Mouse (Mus musculus): Measurements from ENCODE around the gene Slc38a1. TPM values are rescaled to one million over a fixed set of nuclear protein-coding genes. Genes with fewer than 3 reads are reported as not detected.

The Slc38a1 gene
- total RNA-seq (2021), result 100 to 1,000 TPM; 111 to 116 TPM
- long read RNA-seq, experiment 1, full-length matches to known transcripts, result 52 of 86 reads
- long read RNA-seq, experiment 1, partial matches to known transcripts, result 9 of 86 reads
- long read RNA-seq, experiment 1, other reads (novel, unspliced or antisense), result 25 of 86 reads
- long read RNA-seq, experiment 2, full-length matches to known transcripts, result 35 of 59 reads
- long read RNA-seq, experiment 2, partial matches to known transcripts, result 22 of 59 reads
- long read RNA-seq, experiment 2, other reads (novel, unspliced or antisense), result 2 of 59 reads

DNA sequence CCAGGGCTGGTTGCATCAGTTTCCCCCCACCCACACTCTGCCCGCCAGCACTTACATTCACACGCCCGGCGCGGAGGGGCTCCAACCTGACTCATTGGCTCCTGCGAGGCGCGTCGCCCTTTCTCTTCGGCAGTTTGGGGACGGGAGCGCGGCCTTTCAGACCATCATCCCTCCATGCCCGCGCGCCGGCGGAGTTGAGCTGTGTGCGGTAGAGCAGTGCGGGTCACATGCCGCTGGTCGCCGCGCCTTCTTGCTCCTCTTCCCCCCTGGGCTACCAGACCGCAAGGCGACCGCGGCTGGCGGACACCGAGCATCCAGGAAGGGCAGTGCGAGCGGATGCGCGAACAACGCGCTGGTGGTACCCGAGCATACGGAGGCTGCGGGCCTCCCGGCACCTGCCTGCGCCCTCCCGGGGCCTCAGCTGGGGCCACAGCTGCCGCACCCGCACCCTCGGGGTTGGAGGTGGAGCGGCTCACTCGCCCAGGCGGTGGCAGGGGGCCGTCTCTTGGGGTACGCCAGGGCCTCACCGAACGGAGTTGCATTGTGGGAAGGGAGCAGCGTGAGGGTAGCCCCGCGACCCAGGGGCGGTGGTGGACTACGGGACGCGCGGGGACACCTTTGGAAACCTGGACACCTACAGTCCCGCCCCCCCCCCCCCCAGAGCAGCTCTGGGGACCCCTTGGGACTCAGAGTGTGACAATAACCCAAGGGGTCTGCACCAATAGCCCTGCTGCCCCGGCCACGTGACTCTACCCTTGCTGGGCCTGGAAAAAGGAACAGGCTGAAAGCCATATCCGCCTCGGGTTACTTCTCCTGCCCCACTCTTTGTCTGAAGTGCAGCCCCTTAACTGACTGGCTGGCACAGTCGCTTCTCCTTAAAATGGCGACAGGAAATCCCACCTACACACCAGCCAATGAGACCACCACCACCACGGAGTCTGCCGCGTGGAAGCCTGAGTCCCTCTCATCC lies at the start of gene Slc38a1:
Slc38a1 (minus strand) TSS at position 478 of the 970 bp plus-strand sequence.
- TF ChIP-seq CTCF (IDR thresholded peaks at IDR 0.05), result no peak
- peak within 1 kb of the TSS; percentile 84 for H3K4me3 ChIP-seq
- intact Hi-C loops (cut with DNase I), result loop anchor here (2.0 kb wide), 1 partner anchor 48 kb away; no protein-coding TSS in a partner anchor
- peak within 1 kb of the TSS; percentile 98 for H3K27ac ChIP-seq
- peak; percentile 53 to 60 for DNase-seq (ENCODE audit: extremely low spot score in 1 of 2, low spot score in 2 of 2)

DNA sequence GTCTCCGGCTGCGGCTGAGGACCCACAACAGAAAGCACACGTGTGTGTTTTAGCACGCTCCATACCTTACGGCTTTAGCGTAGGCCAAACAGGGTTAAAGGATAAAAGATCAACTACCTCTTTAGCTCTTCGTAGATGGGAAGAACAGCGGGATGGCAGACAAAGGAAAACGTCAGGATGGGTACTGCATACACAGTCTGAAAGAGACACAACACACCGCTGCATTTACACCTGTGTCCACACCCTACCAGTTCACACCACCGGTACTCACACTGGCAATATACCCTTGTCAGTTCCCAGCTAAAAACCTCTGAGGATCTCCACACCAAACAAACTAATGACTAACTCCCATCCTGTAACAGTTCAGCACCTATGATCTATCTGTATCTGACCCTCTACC lies 49.7 kb upstream of the Slc38a1 start:
- Histone ChIP-seq H3K27ac (peak overlapping the region; percentile 19; the same call in 1 of the 2 replicates), H3K4me3 (no peak overlapping the region)
- DNase-seq (ENCODE audit: extremely low spot score in 1 of 2, low spot score in 2 of 2), result no peak
- TF ChIP-seq CTCF (IDR thresholded peaks at IDR 0.05), result no peak
- intact Hi-C loops (cut with DNase I), result loop anchor here (10.0 kb wide), 1 partner anchor 442 kb away; no protein-coding TSS in a partner anchor

- DNase-seq (ENCODE audit: extremely low spot score in 1 of 2, low spot score in 2 of 2), result no peak
- intact Hi-C loops (cut with DNase I), result loop anchor here (2.0 to 10.0 kb wide), 2 partner anchors 49 to 443 kb away; partner anchors contain the start of gene Slc38a1
- no peak for TF ChIP-seq CTCF (IDR thresholded peaks at IDR 0.05)
- no peak overlapping the region for H3K4me3 ChIP-seq
- H3K27ac ChIP-seq, result no peak overlapping the region
Observed at GRCm38 (mm10) chr15:96691381-96691780, 48.7 kb upstream of the Slc38a1 start.

DNA sequence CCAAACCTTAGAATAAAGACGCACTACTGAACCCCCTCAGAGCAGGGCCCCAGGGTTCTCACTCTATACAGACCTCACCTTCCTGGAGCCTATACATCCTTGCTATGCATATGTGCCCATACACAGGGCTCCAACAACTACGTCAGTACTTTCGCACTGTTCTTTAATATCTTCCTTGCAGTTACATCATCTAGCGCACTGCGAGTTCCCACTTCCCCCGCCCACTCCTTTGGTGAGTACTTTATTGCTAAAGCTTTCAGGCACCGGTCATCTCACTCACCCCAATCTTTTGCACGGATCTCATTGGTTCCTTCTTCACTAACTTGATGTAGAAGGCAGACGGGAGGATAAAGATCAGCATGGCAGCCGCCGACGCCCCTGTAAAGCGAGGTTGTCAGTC lies 48.1 kb upstream of the Slc38a1 start:
- Histone ChIP-seq H3K27ac (no peak overlapping the region), H3K4me3 (no peak overlapping the region)
- intact Hi-C loops (cut with DNase I), result loop anchor here (2.0 to 10.0 kb wide), 2 partner anchors 48 to 444 kb away; partner anchors contain the start of gene Slc38a1
- no peak for TF ChIP-seq CTCF (IDR thresholded peaks at IDR 0.05)
- DNase-seq (ENCODE audit: extremely low spot score in 1 of 2, low spot score in 2 of 2), result no peak

GRCm38 (mm10) chr15:96689919-96690318 lies 47.2 kb upstream of the Slc38a1 start:
- no peak for DNase-seq (ENCODE audit: extremely low spot score in 1 of 2, low spot score in 2 of 2)
- no peak for TF ChIP-seq CTCF (IDR thresholded peaks at IDR 0.05)
- H3K4me3 ChIP-seq, result no peak overlapping the region
- intact Hi-C loops (cut with DNase I), result loop anchor here (2.0 to 10.0 kb wide), 2 partner anchors 47 to 445 kb away; partner anchors contain the start of gene Slc38a1
- H3K27ac ChIP-seq, result no peak overlapping the region

GRCm38 (mm10) chr15:96688784-96689318 lies 46.1 kb upstream of the Slc38a1 start:
- intact Hi-C loops (cut with DNase I), result no loop called here
- no peak overlapping the region for H3K27ac ChIP-seq
- TF ChIP-seq CTCF (IDR thresholded peaks at IDR 0.05), result no peak
- no peak for DNase-seq (ENCODE audit: extremely low spot score in 1 of 2, low spot score in 2 of 2)
- H3K4me3 ChIP-seq, result no peak overlapping the region

DNA sequence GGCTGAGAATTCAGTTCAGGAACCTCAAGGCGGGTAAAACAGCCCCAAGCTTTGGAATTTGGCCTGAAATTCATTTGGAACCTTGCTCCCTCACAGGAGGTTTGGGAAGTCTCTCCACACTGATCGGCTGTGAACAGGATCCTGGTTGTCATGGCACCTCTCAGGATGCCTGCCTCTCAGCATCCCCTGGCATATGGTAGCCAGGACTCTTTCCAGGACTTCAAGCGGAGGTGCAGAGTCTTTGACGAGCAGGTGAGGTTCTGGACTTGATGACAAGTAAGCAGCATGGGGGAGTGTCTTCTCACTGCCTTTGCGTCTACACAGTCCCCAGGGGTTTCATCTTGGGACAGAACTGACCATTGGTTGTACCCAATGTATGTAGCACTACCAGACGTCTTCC lies 45.3 kb upstream of the Slc38a1 start:
- intact Hi-C loops (cut with DNase I), result no loop called here
- TF ChIP-seq CTCF (IDR thresholded peaks at IDR 0.05), result no peak
- H3K4me3 ChIP-seq, result no peak overlapping the region
- no peak overlapping the region for H3K27ac ChIP-seq
- DNase-seq (ENCODE audit: extremely low spot score in 1 of 2, low spot score in 2 of 2), result no peak

- no peak for TF ChIP-seq CTCF (IDR thresholded peaks at IDR 0.05)
- Histone ChIP-seq H3K27ac (no peak overlapping the region), H3K4me3 (no peak overlapping the region)
- no peak for DNase-seq (ENCODE audit: extremely low spot score in 1 of 2, low spot score in 2 of 2)
- intact Hi-C loops (cut with DNase I), result no loop called here
Observed at GRCm38 (mm10) chr15:96687366-96687765, 44.7 kb upstream of the Slc38a1 start.

GRCm38 (mm10) chr15:96686201-96687159 lies 43.8 kb upstream of the Slc38a1 start:
- no peak overlapping the region for H3K27ac ChIP-seq
- no peak for DNase-seq (ENCODE audit: extremely low spot score in 1 of 2, low spot score in 2 of 2)
- no peak overlapping the region for H3K4me3 ChIP-seq
- intact Hi-C loops (cut with DNase I), result no loop called here
- TF ChIP-seq CTCF (IDR thresholded peaks at IDR 0.05), result no peak

DNA sequence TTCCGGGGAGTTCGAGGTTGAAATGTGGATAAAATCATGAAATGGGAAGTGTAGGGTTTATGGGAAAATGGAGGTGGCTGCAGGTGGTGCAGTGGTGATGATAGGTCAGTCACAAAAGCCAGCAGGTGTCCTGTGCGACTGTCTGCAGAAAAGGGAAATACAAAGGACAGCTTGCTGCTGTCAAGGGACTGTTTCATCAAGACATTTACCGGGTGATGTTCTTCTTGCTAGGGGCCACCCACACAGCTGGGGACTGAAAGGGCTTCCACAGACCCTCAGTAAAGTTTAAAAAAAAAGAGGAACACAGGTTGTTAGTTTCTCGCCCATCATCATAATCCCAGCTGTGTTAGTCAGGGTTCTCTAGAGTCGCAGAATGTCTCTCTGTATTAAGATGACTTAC lies 42.6 kb upstream of the Slc38a1 start:
- intact Hi-C loops (cut with DNase I), result no loop called here
- TF ChIP-seq CTCF (IDR thresholded peaks at IDR 0.05), result no peak
- no peak overlapping the region for H3K27ac ChIP-seq
- DNase-seq (ENCODE audit: extremely low spot score in 1 of 2, low spot score in 2 of 2), result no peak
- no peak overlapping the region for H3K4me3 ChIP-seq
